Mouse (Mus musculus): ENCODE measurements at regions not wholly inside any gene's neighbourhood (a gene's known extent, or its start where the extent isn't known, plus 50 kb on each side); places are given as distances from the start of the nearest gene placed in this dataset.

- DNase-seq (ENCODE audit: low read depth): no peak
Observed at GRCm38 (mm10) chr10:37079535-37079934, 59.2 kb downstream of the Marcks start.

- DNase-seq (ENCODE audit: low read depth): no peak
Observed at GRCm38 (mm10) chr10:37078439-37078838, 60.3 kb downstream of the Marcks start.

- DNase-seq (ENCODE audit: low read depth): no peak
Observed at GRCm38 (mm10) chr10:37077741-37078140, 61.0 kb downstream of the Marcks start.

- DNase-seq (ENCODE audit: low read depth): peak; percentile 24
Observed at GRCm38 (mm10) chr10:37072834-37073233, 65.9 kb downstream of the Marcks start.

GRCm38 (mm10) chr10:37072061-37072460 is 66.7 kb downstream of the Marcks start:
- no peak for DNase-seq (ENCODE audit: low read depth)

- DNase-seq (ENCODE audit: low read depth): no peak
Observed at GRCm38 (mm10) chr10:37071420-37071819, 67.3 kb downstream of the Marcks start.

Measured in c-Kit-positive CD71-positive TER-119-negative erythroid progenitor cells, embryonic 14.5 days (primary cell).